Mouse (Mus musculus) limb, embryonic 14.5 days (tissue): ENCODE results near the gene Cfap36. TPM values are rescaled to one million over a fixed set of nuclear protein-coding genes. Genes with fewer than 3 reads are reported as not detected.
A peak's percentile ranks its signal among the peaks of the same experiment; 100 is the strongest.

ENCODE experiments used
- ATAC-seq: fragments of 200-750 bp; cut with Nextera tagmentation; 2 replicates; pipeline ENCODE4 v1.8.0; 2017; ENCODE audit warnings: low read depth, moderate number of reproducible peaks, moderate TSS enrichment; ENCODE audit not compliant: low FRiP score
- DNase-seq: peaks from one replicate; pipeline ENCODE4 v3.0.0-alpha.2; 2015; ENCODE audit warnings: low spot score
- H3K27ac ChIP-seq: fragments of 300-500 bp; sonication (generic); replicated peaks from 2 replicates; pipeline ENCODE4 v1.5.1; 2014; ENCODE audit warnings: low read depth, mild to moderate bottlenecking, low read length, moderate library complexity, mixed read lengths
- H3K27me3 ChIP-seq: fragments of 300-500 bp; sonication (generic); 2 replicates; pipeline ENCODE4 v1.6.1; 2014; ENCODE audit warnings: low read length, mixed read lengths; ENCODE audit not compliant: control insufficient read depth, insufficient read depth
- H3K36me3 ChIP-seq: fragments of 300-500 bp; sonication (generic); 2 replicates; pipeline ENCODE4 v1.6.1; 2014; ENCODE audit warnings: mild to moderate bottlenecking, low read length, moderate library complexity, mixed read lengths; ENCODE audit not compliant: control insufficient read depth, insufficient read depth
- H3K4me1 ChIP-seq: fragments of 300-500 bp; sonication (generic); 2 replicates; pipeline ENCODE4 v1.6.1; 2014; ENCODE audit warnings: antibody characterized with exemption, low read length, mixed read lengths; ENCODE audit not compliant: control insufficient read depth, insufficient read depth
- H3K4me2 ChIP-seq: fragments of 300-500 bp; sonication (generic); replicated peaks from 2 replicates; pipeline ENCODE4 v1.6.1; 2014; ENCODE audit warnings: low read depth, mild to moderate bottlenecking, low read length, moderate library complexity; ENCODE audit not compliant: severe bottlenecking
- H3K4me3 ChIP-seq: fragments of 300-500 bp; sonication (generic); replicated peaks from 2 replicates; pipeline ENCODE4 v1.5.1; 2014; ENCODE audit warnings: low read length
- H3K9ac ChIP-seq: fragments of 300-500 bp; sonication (generic); 2 replicates; pipeline ENCODE4 v1.6.1; 2014; ENCODE audit warnings: mild to moderate bottlenecking, low read depth, low read length, moderate library complexity; ENCODE audit not compliant: severe bottlenecking
- H3K9me3 ChIP-seq: fragments of 300-500 bp; sonication (generic); 2 replicates; pipeline ENCODE4 v1.6.1; 2016; ENCODE audit warnings: low read length; ENCODE audit not compliant: control insufficient read depth
- POLR2A ChIP-seq: fragments of 200-500 bp; IDR thresholded peaks from 2 replicates; pipeline ENCODE4 v1.8.0; 2012; ENCODE audit warnings: inconsistent platforms, mild to moderate bottlenecking, moderate library complexity, borderline replicate concordance; ENCODE audit not compliant: insufficient read depth, insufficient read length; ENCODE audit errors: extremely low read depth
- WGBS: fragments of 180-500 bp; shearing (Covaris S2); extraction: QIAGEN DNeasy Blood & Tissue Kit; methylation state at CpG from one replicate; pipeline ENCODE4 v1.1.7; 2014; 5-methylcytosine and 5-hydroxymethylcytosine counted together
- polyA plus RNA-seq, 2 experiments: library from polyadenylated mRNA; depleted of rRNA in 1 of 2; stranded (reverse) in 1 of 2; unstranded in 1 of 2; fragments of >200 nt; fragmentation: Nextera tagmentation in 1 of 2; extraction: Ambion mirVana in 1 of 2; gene quantifications; 2 replicates each; pipeline versions ENCODE4 v1.2.1 to v1.2.3; 2012 to 2014

Cfap36 gene
- polyA plus RNA-seq, 2 experiments: 23.0 to 43.4 TPM

- Histone ChIP-seq H3K9ac (no peak overlapping the region), H3K27ac (no peak overlapping the region), H3K4me2 (no peak overlapping the region), H3K9me3 (no peaks in the 10 kb centered on the region), H3K36me3 (peaks cover 46% of the 10 kb centered on the region), H3K4me1 (no peaks in the 10 kb centered on the region), H3K27me3 (no peaks in the 10 kb centered on the region), H3K4me3 (no peak overlapping the region)
- no peak for TF ChIP-seq POLR2A
- WGBS: 95% methylated on average over 5 of the region's 5 CpGs
- no peak for ATAC-seq
- DNase-seq: no peak
These were observed 65.5 kb downstream of the Cfap36 start for GRCm38 (mm10) chr11:29181751-29182150.

DNA sequence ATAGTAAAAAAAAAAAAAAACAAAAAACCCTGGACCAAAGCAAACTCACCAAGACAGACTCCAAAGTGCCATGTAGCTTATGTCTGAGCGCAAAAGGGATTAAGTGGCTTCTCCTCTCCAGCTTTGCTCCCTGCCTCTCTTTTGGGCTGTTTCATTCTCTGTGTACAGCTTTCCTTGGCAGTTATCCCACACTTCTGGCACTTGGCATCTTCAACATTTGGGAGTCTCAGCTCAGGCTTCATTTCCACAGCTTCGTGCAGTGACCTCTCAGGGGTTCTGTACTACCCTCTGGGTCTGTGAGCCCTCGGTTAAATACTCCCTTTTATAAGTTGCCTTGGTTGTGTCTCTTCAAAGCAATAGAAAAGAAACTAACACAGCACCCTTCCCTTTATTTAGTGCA, 66.6 kb downstream of the Cfap36 start:
- Histone ChIP-seq H3K27ac (no peak overlapping the region), H3K9ac (no peak overlapping the region), H3K4me2 (no peak overlapping the region), H3K4me3 (no peak overlapping the region), H3K27me3 (no peaks in the 10 kb centered on the region), H3K4me1 (no peaks in the 10 kb centered on the region), H3K9me3 (no peaks in the 10 kb centered on the region), H3K36me3 (peaks cover 38% of the 10 kb centered on the region)
- no peak for ATAC-seq
- 80% methylated on average over 3 of the region's 3 CpGs for WGBS
- TF ChIP-seq POLR2A: no peak
- DNase-seq: no peak

DNA sequence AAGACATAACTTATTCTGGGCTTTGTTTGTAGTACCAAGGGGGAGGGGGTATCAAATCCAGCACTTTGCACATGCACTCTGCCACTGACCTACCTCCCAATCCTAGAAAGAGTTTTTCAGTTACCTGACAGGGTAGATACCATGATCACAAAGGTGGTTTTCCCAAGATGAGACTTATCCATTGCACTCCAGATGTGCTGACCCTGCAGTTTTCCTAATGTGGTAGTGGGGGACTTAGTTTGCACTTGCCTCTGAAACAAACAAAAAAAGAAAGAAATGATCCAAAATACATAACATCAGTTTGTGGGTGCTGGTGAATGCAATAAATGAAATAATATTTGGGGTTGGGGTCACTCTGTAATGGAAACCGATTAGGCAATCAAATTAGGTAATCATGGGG, 67.9 kb downstream of the Cfap36 start:
- H3K36me3 ChIP-seq: peaks cover 27% of the 10 kb centered on the region
- TF ChIP-seq POLR2A: no peak
- H3K27ac ChIP-seq: no peak overlapping the region
- no peak for DNase-seq
- 92% methylated on average over 1 of the region's 1 CpGs for WGBS
- H3K27me3 ChIP-seq: no peaks in the 10 kb centered on the region
- H3K4me1 ChIP-seq: no peaks in the 10 kb centered on the region
- no peaks in the 10 kb centered on the region for H3K9me3 ChIP-seq
- no peak for ATAC-seq
- H3K4me3 ChIP-seq: no peak overlapping the region
- no peak overlapping the region for H3K9ac ChIP-seq
- H3K4me2 ChIP-seq: no peak overlapping the region

DNA sequence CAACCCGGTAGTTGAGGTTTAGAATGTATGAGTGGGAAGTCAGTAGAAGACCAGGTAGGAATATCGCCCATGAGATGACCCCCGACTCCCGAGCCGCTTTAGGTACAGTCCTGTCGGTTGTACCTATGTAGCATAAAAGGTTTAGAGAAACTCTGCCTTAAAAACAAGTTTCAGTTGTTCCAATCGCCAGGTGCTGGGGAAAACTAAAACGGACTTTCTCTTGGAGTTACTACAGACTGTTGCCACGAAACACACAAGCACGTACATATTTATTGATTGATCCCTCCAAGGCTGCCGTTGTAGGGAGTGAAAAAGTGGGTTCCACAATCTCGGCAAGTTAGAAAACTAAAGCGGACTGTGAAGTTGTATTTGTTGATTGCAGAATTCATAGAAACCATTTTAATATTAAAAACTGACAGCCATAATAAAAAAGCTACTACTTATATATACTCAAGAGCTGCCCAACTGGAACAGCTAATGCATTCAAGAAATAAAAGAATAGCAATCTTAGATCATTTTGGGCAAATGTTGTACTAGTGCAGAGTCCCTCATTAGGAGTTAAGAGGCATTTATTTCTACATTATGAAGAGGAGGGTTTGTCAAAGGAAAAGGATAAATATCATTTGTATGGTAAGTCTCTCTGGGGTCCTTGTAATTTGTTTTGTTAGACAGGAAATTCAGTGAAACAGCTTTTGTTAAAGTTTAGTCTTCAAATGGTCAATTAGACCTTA, 73.3 kb downstream of the Cfap36 start:
- peak overlapping the region; percentile 99 for H3K27ac ChIP-seq
- TF ChIP-seq POLR2A: no peak
- H3K9ac ChIP-seq: peak overlapping the region; percentile 100
- 5% methylated on average over 13 of the region's 13 CpGs for WGBS
- H3K4me2 ChIP-seq: peak overlapping the region; percentile 69
- H3K36me3 ChIP-seq: peaks cover 6% of the 10 kb centered on the region; the same call in 1 of the 2 replicates
- H3K4me3 ChIP-seq: peak overlapping the region; percentile 99
- peaks cover 7% of the 10 kb centered on the region for H3K4me1 ChIP-seq
- ATAC-seq (peak; percentile 0; the same call in 1 of the 2 replicates), DNase-seq (peak; percentile 3)
- H3K9me3 ChIP-seq: no peaks in the 10 kb centered on the region
- H3K27me3 ChIP-seq: no peaks in the 10 kb centered on the region

DNA sequence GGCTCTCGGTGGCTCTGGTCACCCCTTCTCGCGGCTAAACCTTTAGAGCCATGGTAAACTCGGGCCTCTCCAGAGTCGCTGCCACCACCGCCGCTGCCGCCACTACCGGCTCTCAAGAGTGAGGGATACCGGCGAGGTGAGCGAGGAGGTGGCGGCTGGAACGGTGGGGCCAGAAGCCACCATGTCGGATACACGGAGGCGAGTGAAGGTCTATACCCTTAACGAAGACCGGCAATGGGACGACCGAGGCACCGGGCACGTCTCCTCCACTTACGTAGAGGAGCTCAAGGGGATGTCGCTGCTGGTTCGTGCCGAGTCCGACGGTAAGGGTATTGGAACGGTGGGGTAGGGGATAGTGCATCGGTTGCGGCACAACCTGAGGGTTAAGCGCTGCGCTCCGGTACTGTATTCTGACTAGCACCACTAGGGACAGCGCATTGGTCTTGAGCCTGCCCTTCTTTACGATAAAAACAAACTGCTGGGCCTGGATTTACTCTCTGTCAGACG, 74.0 kb downstream of the Cfap36 start:
- peak overlapping the region; percentile 69 for H3K4me2 ChIP-seq
- peak overlapping the region; percentile 99 for H3K4me3 ChIP-seq
- peak overlapping the region; percentile 100 for H3K9ac ChIP-seq
- DNase-seq (peak; percentile 87), ATAC-seq (peak; percentile 69)
- H3K4me1 ChIP-seq: peaks cover 7% of the 10 kb centered on the region
- H3K27me3 ChIP-seq: no peaks in the 10 kb centered on the region
- H3K36me3 ChIP-seq: peaks cover 2% of the 10 kb centered on the region; the same call in 1 of the 2 replicates
- peak overlapping the region; percentile 99 for H3K27ac ChIP-seq
- WGBS: 0% methylated on average over 36 of the region's 38 CpGs
- TF ChIP-seq POLR2A: no peak
- no peaks in the 10 kb centered on the region for H3K9me3 ChIP-seq
